Mouse (Mus musculus) liver, adult 2 months (tissue): ENCODE data around the gene Herc3.

ENCODE experiments used
- CTCF ChIP-seq: fragments of 200-500 bp; IDR thresholded peaks from 2 replicates; pipeline ENCODE4 v1.5.1; 2011; ENCODE audit warnings: low read depth, low read length, control low read depth
- POLR2A ChIP-seq: fragments of 200-500 bp; IDR thresholded peaks from 2 replicates; pipeline ENCODE4 v1.6.1; 2011; ENCODE audit warnings: low read length, control low read depth; ENCODE audit not compliant: insufficient read depth; ENCODE audit errors: extremely low read depth

DNA sequence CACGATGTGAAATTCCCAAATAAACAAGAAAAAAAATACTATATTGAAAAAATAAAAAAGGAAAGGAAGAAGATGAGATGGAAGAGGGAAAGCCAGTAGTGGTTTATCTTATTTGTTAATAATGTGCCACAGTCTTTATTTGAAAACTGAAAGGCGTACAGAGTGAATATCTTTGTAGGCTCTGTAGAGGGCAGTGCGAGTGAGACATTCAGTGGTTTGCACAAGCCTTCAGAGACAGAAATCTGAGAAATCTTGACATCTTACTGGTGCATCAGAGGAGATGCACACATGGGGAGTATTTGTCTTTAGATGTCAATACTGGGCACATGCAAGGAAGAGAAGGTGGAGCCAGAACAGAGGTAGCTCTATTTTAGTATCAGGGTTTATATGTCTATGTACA lies 50.1 kb downstream of the Herc3 start:
- TF ChIP-seq CTCF (no peak), POLR2A (no peak)
